Mouse (Mus musculus) lung, postnatal 0 days (tissue): ENCODE data around the gene Zfyve19.

Source experiments
- CTCF ChIP-seq: IDR thresholded peaks from 2 replicates; pipeline ENCODE4 v1.5.1; 2016; ENCODE audit warnings: antibody characterized with exemption, mild to moderate bottlenecking
- EP300 ChIP-seq: IDR thresholded peaks from 2 replicates; pipeline ENCODE4 v1.6.1; 2016; ENCODE audit warnings: antibody characterized with exemption, mild to moderate bottlenecking, control low read depth

- TF ChIP-seq CTCF (no peak), EP300 (no peak)
These were observed 10.4 kb upstream of the Zfyve19 start for GRCm38 (mm10) chr2:119198049-119198448.
